Comparison of ENCODE assay signal across 16 mouse cellular contexts in genomic region chr8:88618612-88619011, GRCm38 (mm10).
"Had no signal": no experiment of that assay in that cellular context is flagged by ENCODE, and none has a peak within 500 bp of the region (broad histone marks: within the 10 kb centered on the region; RNA-seq: fewer than 3 reads in every experiment).

No protein-coding gene starts in this region.

- H3K36me3 ChIP-seq: kidney, embryonic 15.5 days; limb, embryonic 15.5 days; liver, embryonic 12.5 days; midbrain, embryonic 13.5 days; neural tube, embryonic 12.5 days; stomach, embryonic 15.5 days had no signal

- ATAC-seq: liver, embryonic 12.5 days; midbrain, embryonic 13.5 days had no signal

- H3K4me3 ChIP-seq: kidney, embryonic 15.5 days; limb, embryonic 15.5 days; liver, embryonic 12.5 days; midbrain, embryonic 13.5 days; myocyte; neural tube, embryonic 12.5 days; stomach, embryonic 15.5 days had no signal

- H3K4me1 ChIP-seq: liver, embryonic 12.5 days; neural tube, embryonic 12.5 days; stomach, embryonic 15.5 days had no signal

- H3K27ac ChIP-seq: kidney, embryonic 15.5 days; limb, embryonic 15.5 days; liver, embryonic 12.5 days; midbrain, embryonic 13.5 days; neural tube, embryonic 12.5 days; stomach, embryonic 15.5 days had no signal

- H3K9me3 ChIP-seq: kidney, embryonic 15.5 days; limb, embryonic 15.5 days; liver, embryonic 12.5 days; midbrain, embryonic 13.5 days; neural tube, embryonic 12.5 days; stomach, embryonic 15.5 days had no signal

- H3K9ac ChIP-seq: kidney, embryonic 15.5 days; limb, embryonic 15.5 days; liver, embryonic 12.5 days; lung, embryonic 14.5 days; midbrain, embryonic 13.5 days; neural tube, embryonic 12.5 days; stomach, embryonic 15.5 days had no signal

- H3K4me2 ChIP-seq: kidney, embryonic 15.5 days; limb, embryonic 15.5 days; liver, embryonic 12.5 days; lung, embryonic 14.5 days; midbrain, embryonic 13.5 days; neural tube, embryonic 12.5 days; stomach, embryonic 15.5 days had no signal

- H3K27me3 ChIP-seq: neural tube, embryonic 12.5 days had no signal

- DNase-seq: kidney, adult 2 months; kidney, postnatal 14 days; layer of hippocampus, adult 9-11 months; layer of hippocampus, postnatal 36 days; lung, embryonic 14.5 days; lung, postnatal 10 days; lung, postnatal 4 days; retina, postnatal 1 day; thymus, postnatal 36 days had no signal
